Mouse (Mus musculus) lung, postnatal 14 days (tissue): ENCODE results near the gene Gm2696.

Experiments
- DNase-seq: peaks from one replicate; pipeline ENCODE4 v3.0.0; 2021

The Gm2696 gene

GRCm38 (mm10) chr10:77852559-77852958 is 38.1 kb downstream of the Gm2696 start, which contains the start of gene Gm10318:
Gm10318 (plus strand) TSS chr10:77852859.
- no peak for DNase-seq

- no peak for DNase-seq
Observed at GRCm38 (mm10) chr10:77861675-77862074, 47.2 kb downstream of the Gm2696 start, which contains the start of gene Gm3285. Gm3285 (plus strand) TSS chr10:77861975.

- peak; percentile 40 for DNase-seq
Observed at GRCm38 (mm10) chr10:77864067-77864761, 49.7 kb downstream of the Gm2696 start.

DNA sequence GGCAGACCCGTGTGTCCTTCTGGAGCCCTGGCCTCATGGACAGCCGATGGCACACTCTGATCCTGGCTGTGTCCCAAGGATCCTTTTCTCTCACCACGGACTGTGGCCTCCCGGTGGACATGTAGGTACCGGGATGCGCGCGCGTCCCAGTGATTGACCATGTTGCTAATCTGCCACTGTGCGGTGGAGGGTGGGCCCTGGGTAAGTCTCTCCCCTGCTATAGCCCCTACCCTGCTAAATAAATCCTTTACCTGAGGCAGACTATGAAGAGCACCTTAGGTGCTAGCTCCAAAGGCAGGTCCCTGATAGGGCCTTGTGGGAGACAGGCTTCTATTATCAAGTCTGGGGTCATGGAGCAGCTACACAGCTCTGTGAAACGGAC is 50.3 kb downstream of the Gm2696 start:
- no peak for DNase-seq

DNA sequence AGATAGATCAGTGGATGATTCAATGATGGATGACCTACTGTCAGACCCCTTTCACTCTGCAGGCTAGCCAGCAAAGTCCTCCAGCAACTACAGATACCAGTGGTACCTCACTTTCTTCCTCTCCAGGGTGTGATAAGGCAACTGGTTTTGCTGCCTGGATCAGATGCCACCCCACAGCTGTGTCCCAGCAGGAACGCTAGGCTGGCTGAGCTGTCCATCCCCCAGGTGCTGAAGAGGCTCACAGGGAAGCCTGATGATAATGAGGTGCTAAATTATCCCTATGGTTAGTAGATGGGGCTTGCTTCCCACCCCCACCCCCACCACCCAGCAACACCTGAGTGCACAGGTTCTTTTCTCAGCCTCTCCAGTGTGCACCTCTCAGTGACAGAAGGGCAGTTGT is 53.1 kb downstream of the Gm2696 start:
- DNase-seq, result no peak

DNA sequence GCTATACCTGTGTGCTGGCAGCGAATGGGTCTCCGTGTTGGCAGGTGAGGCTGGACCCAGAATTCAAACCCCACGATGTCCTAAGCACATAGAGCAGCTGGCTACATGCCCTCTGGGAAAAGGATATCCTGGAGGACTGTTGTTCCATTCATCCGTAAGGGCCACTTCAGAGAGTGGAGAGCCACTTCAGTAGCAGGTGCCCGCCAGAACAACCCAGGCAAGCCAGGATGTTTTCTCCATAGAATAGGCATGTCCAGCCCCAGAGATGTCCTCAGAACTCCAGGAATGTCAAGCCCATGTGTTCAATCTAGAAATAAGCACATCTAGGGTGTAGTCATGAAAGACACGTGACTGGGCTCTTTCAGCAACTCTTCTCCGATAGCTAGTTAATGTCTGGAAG is 55.2 kb downstream of the Gm2696 start:
- peak; percentile 30 for DNase-seq

DNA sequence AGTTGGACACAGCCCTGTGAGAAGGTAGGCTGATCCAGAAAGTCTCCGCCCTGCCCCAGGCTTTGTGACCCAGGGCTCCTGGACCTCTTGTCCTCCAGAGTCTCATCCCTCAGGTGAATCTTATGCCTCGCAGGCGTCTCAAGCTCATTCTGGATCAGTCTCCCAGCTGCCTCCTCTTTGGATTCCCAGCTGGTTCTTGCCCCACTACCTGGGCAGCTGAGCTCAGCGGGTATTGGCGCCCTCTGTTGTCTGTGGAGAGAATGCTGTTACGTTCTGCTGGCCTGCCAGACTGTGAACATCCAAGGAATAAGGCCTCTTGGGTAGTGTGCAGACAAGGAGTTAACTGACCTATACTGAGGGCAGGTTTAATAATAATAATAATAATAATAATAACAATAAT is 64.5 kb downstream of the Gm2696 start:
- peak; percentile 42 for DNase-seq

DNA sequence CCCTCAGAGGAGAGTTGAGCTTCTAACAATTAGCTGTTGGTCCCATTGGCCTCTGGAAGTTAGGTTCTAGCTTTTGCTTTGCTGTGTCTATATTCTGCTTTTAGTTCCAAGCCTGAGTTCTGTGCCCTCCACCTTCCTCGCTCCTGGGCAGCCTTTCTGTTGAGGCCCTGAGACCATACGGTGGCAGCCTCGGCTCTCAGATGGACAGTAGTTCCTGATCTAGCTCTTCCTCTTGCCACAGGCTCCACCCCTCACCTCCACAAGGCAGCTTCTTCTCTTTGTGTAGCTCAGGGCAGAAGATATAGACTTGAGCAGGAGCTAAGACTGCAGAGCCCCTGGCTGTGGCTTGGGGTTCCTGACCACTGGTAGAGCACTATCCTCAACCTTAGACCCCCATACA is 65.8 kb downstream of the Gm2696 start:
- no peak for DNase-seq

DNA sequence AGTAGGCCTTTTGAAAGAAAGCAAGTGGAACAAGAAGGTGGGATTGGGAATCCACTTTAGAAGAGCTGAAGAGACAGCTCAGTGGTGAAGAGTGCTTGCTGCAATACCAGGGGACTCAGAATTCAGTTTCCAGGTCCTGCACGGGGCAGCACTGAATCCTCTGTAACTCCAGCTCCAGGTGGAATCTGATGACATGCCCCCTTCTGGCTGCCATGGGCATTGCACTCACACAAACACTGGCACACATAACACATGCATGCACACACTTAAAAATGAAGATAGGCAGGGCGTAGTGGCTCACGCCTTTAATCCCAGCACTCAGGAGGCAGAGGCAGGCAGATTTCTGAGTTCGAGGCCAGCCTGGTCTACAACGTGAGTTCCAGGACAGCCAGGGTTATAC is 68.1 kb downstream of the Gm2696 start:
- DNase-seq, result no peak
